Mouse (Mus musculus) megakaryocyte, embryonic 14.5 days (primary cell): ENCODE measurements around the gene Gm5136.

ENCODE experiments used
- FLI1 ChIP-seq: IDR thresholded peaks from 2 replicates; pipeline ENCODE4 v1.6.1; 2012; ENCODE audit warnings: low read length, inconsistent platforms, mixed read lengths
- GATA1 ChIP-seq: IDR thresholded peaks from 3 replicates; pipeline ENCODE4 v1.6.1; 2012; ENCODE audit warnings: mixed read lengths, low read length, inconsistent platforms, borderline replicate concordance

DNA sequence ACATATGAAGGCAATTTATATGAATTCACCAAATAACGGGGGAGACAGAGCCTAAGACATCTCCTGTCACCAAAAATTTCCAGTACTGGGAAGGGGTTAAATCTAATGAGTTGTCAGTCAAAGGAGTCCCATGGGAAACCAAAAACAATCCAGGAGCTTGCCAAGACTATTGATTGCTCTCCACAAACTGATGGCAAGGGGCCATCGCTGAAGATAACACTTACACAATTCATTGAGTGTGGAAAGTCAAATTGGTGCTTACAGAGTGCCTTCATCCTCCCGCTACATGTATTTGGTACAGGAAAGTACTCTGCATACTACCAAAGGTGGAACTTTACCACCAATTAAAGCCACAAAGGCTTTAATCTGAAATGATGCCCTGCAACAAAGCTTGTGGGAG, 5.7 kb upstream of the Gm5136 start:
- no peak for TF ChIP-seq GATA1
- TF ChIP-seq FLI1: no peak
